Mouse (Mus musculus): ENCODE data around the gene Lamc2. TPM values are rescaled to one million over a fixed set of nuclear protein-coding genes. Genes with fewer than 3 reads are reported as not detected.
A peak's percentile ranks its signal among the peaks of the same experiment; 100 is the strongest.

Gene Lamc2
- total RNA-seq, 2 experiments from 2014 or later: not detected

- no peak for ATAC-seq (replicated peaks; ENCODE audit: low FRiP score, poor library complexity, severe bottlenecking)
Measured at GRCm38 (mm10) chr1:153129992-153130713, 56.1 kb downstream of the Lamc2 start.

DNA sequence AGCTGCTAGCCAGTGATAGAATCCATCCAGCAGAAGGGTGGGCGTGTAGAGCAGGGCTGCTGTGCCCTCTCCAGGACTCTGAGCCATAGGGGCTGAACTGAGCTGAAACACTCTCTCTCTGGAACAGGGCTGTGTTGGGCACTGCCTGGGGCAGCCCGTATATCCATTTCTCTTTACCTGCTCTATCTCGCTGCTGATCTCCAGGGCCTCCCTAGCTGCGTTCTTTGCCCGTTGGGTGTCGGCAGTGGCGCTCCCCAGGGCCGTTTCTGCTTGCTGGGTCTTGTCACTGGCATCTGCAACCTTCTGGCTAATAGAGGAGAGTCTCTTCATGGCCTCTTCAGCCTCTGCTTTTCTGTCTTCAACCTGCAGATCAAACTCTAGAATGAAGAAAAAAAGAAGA, 57.5 kb downstream of the Lamc2 start:
- no peak for ATAC-seq (replicated peaks; ENCODE audit: low FRiP score, poor library complexity, severe bottlenecking)

DNA sequence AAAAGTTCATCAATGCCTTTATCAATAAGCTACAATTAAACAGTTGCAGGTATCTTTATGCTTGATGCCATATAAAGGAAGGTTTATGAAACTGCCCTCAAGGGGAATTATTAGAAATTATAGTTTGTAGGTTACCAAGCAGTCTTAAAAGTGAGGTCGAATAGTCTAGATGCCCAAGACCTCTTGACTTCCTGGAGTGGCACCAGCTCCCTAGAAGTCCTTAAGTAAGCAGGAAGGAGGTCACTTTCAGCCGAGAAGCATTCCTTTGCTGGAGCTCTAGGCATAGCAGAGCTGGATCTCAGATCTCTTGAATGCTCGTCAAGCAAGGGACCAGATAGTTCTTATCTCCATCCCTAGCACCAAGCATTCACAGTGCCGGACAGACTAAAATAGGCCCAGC, 58.6 kb downstream of the Lamc2 start:
- ATAC-seq (replicated peaks; ENCODE audit: low FRiP score, poor library complexity, severe bottlenecking): no peak

DNA sequence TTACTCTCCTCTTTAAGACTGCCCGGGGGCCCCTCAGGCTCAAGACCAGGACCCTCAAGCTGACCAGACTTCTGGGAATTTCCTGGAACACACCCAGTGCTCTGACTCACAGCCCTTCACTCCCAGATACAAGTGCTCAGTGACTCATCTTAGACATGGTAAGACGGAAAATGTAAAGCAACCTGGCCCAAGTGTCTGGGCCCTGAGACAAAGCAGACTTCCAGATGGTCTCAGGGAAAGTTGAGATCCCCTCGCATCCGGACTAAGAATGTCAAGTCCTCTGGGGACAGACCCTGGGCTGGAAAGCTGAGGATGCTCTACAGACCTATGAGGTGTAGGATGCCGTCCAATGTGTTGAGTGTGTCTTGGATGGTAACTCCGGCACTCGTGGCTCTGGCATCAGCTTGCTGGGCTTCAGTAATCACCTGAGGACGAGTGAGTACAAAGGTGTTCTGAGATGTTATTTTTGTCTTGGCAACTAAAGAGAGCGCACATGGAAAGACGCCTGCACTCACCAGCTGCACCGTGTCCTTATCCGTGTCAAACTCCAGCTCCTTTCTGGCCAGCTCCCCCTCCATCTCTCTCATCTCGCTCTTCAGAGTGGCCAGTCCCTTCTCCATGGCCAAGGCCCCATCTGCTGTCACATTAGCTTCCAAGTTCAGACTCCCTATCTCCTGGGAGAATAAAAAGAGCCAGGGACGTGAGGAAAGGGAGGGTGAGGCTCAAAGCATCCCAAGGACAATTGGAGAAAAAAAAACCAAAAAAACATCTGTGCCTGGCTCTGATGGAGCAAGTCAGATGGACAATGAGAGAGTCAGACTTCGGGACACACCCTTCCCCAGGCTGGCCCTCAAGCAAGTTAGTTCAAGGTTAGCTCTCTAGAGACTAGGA, 59.5 kb downstream of the Lamc2 start:
- ATAC-seq (replicated peaks; ENCODE audit: low FRiP score, poor library complexity, severe bottlenecking): no peak

DNA sequence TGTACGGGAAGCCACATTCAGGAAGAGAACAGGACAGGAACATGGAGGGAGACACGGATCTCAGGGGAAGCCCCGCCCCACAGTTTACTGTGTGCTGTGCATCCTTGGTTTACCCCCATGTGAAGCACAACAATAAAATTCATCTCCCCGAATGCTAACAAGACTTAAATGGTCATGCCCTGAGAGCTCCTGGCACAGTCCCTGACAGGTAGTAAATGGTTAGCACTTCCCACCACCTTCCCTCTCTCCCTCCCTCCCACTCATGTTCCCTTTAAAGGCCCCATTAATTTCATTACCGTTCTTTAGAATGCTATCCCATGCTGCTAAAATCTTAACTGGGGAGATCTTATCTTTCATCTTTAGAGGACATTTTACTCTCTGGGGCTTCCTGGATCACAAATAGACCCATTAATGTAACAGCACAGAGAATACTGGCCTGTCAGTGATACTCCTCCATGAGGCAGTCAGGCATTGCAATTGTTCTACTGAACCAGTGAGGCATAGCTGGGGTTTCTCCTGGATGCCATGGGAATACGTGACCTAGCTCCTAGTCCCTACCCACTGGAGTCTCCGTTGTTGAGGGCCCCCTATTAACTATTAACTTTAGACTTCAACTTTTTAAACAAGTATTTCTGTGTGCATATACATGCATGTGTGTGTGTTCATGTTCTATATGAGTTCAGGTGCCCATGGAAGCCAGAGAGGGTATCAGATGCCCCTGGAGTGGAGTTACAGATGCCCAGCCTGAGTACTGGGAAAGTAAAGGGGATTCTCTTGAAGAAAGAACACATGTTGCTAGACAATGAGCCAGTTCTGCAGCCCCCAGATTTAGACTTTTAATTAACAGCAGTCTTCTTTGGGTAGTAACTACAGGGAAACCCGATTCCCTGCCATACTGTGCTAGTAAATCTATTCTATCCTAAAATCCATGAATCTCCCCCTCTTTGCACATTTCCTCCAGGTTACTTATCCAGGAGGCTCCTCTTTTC, 60.7 kb downstream of the Lamc2 start:
- no peak for ATAC-seq (replicated peaks; ENCODE audit: low FRiP score, poor library complexity, severe bottlenecking)

- no peak for ATAC-seq (replicated peaks; ENCODE audit: low FRiP score, poor library complexity, severe bottlenecking)
Measured at GRCm38 (mm10) chr1:153124502-153124901, 61.7 kb downstream of the Lamc2 start.

GRCm38 (mm10) chr1:153122764-153123163, 63.5 kb downstream of the Lamc2 start:
- no peak for ATAC-seq (replicated peaks; ENCODE audit: low FRiP score, poor library complexity, severe bottlenecking)

- no peak for ATAC-seq (replicated peaks; ENCODE audit: low FRiP score, poor library complexity, severe bottlenecking)
Measured at GRCm38 (mm10) chr1:153121320-153121719, 64.9 kb downstream of the Lamc2 start.

DNA sequence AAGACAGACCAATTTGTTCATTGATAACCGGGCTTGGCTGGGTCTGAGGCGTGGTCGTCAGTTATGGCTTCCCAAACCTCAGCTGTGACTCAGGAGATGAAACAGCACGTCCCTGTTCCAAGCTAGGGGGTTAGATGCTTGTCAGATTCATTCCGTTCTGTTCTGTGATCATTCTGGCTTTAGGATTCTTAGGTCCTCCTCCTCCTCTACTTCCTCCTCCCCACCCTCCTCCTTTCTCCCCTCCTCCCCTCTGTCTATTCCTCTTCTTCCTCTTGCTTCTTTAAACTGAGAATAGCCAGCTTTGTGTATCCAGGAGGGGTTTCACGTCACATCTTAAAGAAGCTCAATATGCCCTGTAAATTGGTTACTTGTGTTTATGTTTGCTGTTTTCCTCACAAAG, 65.7 kb downstream of the Lamc2 start:
- ATAC-seq (replicated peaks; ENCODE audit: low FRiP score, poor library complexity, severe bottlenecking): no peak

DNA sequence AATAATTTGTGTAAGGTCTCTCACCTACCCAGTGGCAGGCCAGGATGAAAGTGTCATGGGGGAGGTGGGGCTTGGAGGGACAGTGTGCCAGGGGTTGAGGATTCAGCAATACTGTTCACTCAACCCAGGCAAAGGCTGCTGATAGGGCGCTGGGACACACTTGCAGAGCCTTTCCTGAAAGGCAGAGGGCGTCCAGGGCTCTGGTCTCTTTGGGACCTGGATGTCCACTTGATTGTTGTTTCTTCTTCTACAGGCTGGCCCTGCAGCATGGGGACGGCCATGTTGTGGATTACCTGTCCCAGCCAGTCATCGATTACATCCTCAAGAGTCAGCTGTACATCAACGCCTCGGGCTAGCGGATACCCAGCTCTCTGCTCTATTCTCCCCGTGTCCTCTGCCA, 70.9 kb downstream of the Lamc2 start:
- ATAC-seq (replicated peaks; ENCODE audit: low FRiP score, poor library complexity, severe bottlenecking): no peak

DNA sequence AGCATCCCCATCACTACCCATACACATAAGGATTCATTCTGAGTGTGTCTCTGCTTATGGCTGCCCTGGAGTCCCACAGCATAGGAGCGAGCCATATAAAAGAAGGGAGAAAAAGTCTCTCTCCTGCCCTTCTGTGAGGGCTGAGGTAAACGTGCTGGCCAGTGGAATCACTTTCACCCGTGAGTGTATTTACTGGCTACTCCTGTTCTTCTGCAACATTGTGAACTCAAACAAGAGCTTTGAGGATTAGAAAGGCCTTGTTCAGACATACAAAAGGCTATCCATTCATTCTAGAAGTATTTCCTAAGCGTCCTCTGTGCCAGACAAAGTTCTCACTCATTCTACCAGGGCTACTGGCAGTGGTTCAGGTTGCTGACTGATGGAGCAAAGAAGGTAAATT, 74.7 kb downstream of the Lamc2 start:
- no peak for ATAC-seq (replicated peaks; ENCODE audit: low FRiP score, poor library complexity, severe bottlenecking)

- ATAC-seq (replicated peaks; ENCODE audit: low FRiP score, poor library complexity, severe bottlenecking): no peak
Measured at GRCm38 (mm10) chr1:153109836-153110235, 76.4 kb downstream of the Lamc2 start.

DNA sequence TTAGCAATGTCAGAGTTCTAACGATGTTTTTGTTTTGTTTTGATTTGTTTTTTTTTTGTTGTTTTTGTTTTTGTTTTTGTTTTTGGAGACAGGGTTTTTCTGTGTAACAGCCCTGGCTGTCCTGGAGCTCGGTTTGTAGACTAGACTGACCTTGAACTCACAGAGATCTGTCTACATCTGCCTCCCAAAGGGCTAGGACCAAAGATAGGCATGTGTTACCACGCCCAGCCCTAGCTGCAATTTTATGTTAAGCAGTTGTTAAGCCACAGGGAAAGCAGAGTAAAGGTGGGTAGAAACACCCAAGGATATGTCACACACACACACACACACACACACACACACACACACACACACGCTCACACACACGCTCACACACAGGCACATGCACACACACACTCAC, 76.9 kb downstream of the Lamc2 start:
- no peak for ATAC-seq (replicated peaks; ENCODE audit: low FRiP score, poor library complexity, severe bottlenecking)

DNA sequence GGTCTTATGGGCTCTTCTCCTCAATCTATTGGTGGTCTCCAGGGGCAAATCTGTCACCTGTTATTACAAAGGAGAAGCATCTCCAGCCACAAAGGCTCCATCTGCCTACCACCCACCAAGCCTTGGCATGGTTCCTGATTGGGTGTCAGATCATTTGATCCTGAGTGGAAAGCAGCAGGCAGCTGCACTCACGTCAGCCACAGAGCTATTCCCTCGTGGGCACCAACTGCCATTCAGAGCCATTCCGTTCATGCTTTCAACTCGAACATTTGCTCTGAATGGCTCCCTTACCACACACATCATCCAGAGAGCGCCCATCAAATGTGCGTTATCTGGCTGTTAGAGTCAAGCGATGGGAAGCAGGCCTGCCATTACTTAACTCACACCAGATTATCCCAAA, 78.4 kb downstream of the Lamc2 start:
- no peak for ATAC-seq (replicated peaks; ENCODE audit: low FRiP score, poor library complexity, severe bottlenecking)

DNA sequence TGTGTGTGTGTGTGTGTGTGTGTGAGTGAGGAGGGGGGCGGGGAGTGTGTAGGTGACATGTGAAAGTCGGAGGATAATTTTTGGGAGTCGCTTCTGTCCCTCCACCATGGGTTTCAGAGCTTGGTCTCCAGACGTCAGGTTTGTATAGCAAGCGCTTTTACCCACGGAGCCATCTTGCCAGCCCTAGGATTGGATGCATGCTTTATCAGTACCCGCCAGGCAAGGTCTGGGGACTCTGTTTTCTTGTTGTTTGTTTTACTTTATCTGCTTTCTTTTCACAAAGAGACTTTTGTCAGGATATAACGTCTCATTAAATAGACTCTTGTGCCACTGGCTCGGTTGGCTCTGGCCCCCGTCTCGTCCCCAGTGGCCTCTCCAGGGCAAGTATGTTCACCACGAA, 81.4 kb downstream of the Lamc2 start:
- no peak for ATAC-seq (replicated peaks; ENCODE audit: low FRiP score, poor library complexity, severe bottlenecking)

GRCm38 (mm10) chr1:153103186-153103554, 83.1 kb downstream of the Lamc2 start:
- no peak for ATAC-seq (replicated peaks; ENCODE audit: low FRiP score, poor library complexity, severe bottlenecking)

DNA sequence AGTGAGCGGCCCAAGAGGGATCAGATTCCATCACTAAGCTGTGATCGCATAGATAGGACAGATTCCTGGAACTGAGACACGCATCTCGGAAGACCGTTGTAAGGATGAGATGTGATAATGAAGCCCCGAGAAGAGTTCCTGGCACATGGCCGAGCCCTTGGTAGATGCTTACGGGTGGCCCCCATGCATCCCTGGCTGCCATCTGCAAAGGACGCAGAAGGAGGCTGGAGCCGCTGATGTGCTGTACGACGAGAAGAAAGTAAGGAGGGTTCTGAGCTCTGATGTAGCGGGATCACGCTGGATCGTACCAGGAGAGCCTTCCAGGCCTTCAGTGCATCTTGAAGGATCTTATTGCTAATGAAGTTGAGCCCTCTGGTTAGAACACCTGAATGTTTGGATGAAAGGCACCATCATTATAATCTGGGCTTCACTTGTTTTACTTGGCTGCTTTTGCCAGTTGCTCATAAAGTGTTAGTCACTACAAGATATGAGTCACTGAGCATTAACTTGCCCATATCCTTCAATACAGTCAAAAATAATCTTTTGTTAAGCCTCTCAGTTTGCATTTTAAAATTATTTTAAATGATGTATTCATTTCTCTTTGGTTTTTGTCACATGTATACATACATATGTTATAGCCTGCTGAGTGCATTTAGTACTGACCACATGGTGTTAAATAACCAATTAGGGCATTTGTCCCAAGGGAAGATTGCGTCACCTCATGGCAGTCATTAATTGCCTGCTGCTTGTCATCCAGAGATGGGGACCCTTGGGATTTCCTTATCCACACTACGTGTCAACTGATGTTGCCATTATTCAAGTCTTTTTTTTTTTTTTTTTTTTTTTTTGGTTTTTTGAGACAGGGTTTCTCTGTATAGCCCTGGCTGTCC, 83.7 kb downstream of the Lamc2 start:
- ATAC-seq (replicated peaks; ENCODE audit: low FRiP score, poor library complexity, severe bottlenecking): no peak

DNA sequence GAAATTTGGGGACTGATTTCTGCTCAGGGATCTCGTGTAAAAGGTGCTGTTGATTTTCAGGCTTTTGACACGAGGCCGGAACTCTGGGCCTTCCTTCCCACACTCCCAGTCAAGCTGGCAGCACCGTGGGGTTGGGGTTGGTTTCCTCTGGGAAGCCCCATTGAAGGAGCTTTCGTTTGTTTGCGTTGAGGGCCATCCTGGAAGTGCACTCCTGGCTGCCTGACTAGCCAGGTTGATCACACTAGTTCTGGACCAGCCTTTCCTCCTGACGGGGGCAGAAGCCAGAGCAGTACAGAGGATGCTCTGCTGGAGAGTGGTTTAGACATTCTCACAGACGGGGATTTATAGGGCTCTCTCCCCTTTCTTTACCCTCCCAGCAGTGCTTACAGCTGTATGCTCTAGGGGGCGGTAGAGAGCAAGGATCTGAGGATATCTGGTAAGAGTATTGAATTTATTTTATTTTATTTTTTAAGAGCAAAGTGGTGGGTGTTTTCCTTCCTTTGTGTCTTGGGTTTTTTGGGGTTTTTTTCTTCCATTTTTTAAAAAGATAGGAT, 84.8 kb downstream of the Lamc2 start:
- ATAC-seq (replicated peaks; ENCODE audit: low FRiP score, poor library complexity, severe bottlenecking): 0 out of 2 replicates have a peak, but pooled peaks have one; percentile 55

GRCm38 (mm10) chr1:153100912-153101311, 85.3 kb downstream of the Lamc2 start:
- no peak for ATAC-seq (replicated peaks; ENCODE audit: low FRiP score, poor library complexity, severe bottlenecking)

Data from erythroblast, adult 5-6 weeks (primary cell).